11 mouse cellular contexts compared by ENCODE assay signal in the genomic region with DNA sequence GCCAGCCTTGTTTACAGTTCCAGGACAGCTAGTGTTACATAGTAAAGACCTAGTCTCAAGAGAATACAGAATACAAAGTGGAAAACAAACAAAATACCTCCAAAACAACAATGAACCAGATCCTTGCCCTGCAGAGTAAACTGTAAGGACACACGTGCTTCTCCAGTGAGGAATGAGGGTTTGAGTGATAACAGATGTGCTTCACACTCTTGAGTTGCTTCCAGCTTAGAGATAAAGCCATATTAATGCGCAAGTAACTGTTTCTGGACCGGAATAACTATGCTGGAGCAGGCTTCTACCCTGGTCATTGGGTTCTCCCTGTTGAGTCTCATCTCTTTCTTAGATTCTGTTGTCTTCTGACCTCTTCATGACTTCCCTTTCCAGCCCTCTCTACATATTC. TPM values are rescaled to one million over a fixed set of nuclear protein-coding genes. Genes with fewer than 3 reads are reported as not detected.
A peak's percentile ranks its signal among the peaks of the same experiment; 100 is the strongest.
DNase-seq lines count a peak whose midpoint lies in the region; ATAC-seq lines count a peak whose summit lies in the region.
"Had no signal": no experiment of that assay in that cellular context is flagged by ENCODE, and none has a peak within 500 bp of the region (broad histone marks: within the 10 kb centered on the region; RNA-seq: fewer than 3 reads in every experiment).

No protein-coding gene starts in this region.

- ATAC-seq in heart, embryonic 13.5 days (ENCODE audit: extremely low read depth, insufficient number of reproducible peaks, low FRiP score, low TSS enrichment): no peak
- no peak for ATAC-seq in neural tube, embryonic 11.5 days (ENCODE audit: insufficient read depth, low FRiP score, low TSS enrichment)
- no peak for ATAC-seq in embryonic facial prominence, embryonic 15.5 days (ENCODE audit: insufficient number of reproducible peaks, low FRiP score, low TSS enrichment, low read depth)
- no peak for ATAC-seq in stomach, embryonic 16.5 days (ENCODE audit: insufficient read depth, low FRiP score)

- H3K9me3 ChIP-seq in heart, embryonic 13.5 days: no peaks in the 10 kb centered on the region
- H3K9me3 ChIP-seq in neural tube, embryonic 11.5 days (ENCODE audit: control insufficient read depth, low read length): no peaks in the 10 kb centered on the region
- no peaks in the 10 kb centered on the region for H3K9me3 ChIP-seq in embryonic facial prominence, embryonic 15.5 days (replicated peaks)
- no peaks in the 10 kb centered on the region for H3K9me3 ChIP-seq in stomach, embryonic 16.5 days (replicated peaks; ENCODE audit: control insufficient read depth, low read length)

- no peak overlapping the region for H3K4me3 ChIP-seq in heart, embryonic 13.5 days
- H3K4me3 ChIP-seq in neural tube, embryonic 11.5 days (ENCODE audit: low read depth, low read length): no peak overlapping the region
- no peak overlapping the region for H3K4me3 ChIP-seq in embryonic facial prominence, embryonic 15.5 days (replicated peaks)
- no peak overlapping the region for H3K4me3 ChIP-seq in stomach, embryonic 16.5 days (replicated peaks; ENCODE audit: low read length)

- no peaks in the 10 kb centered on the region for H3K36me3 ChIP-seq in heart, embryonic 13.5 days
- H3K36me3 ChIP-seq in neural tube, embryonic 11.5 days (ENCODE audit: control insufficient read depth, insufficient read depth, low read length): no peaks in the 10 kb centered on the region
- H3K36me3 ChIP-seq in embryonic facial prominence, embryonic 15.5 days: no peaks in the 10 kb centered on the region
- no peaks in the 10 kb centered on the region for H3K36me3 ChIP-seq in stomach, embryonic 16.5 days (ENCODE audit: control insufficient read depth, insufficient read depth, low read length)

- peak overlapping the region; percentile 51 for H3K4me2 ChIP-seq in heart, embryonic 13.5 days
- H3K4me2 ChIP-seq in neural tube, embryonic 11.5 days (ENCODE audit: low read depth): no peak overlapping the region
- no peak overlapping the region for H3K4me2 ChIP-seq in embryonic facial prominence, embryonic 15.5 days (replicated peaks)
- H3K4me2 ChIP-seq in stomach, embryonic 16.5 days (ENCODE audit: low read depth, low read length): peak overlapping the region; percentile 21; the same call in 1 of the 2 replicates

- peak overlapping the region; percentile 86 for H3K27ac ChIP-seq in heart, embryonic 13.5 days (replicated peaks)
- H3K27ac ChIP-seq in neural tube, embryonic 11.5 days (ENCODE audit: low read depth, low read length): 0 out of 2 replicates have a peak overlapping the region, but pooled peaks have one; percentile 1
- H3K27ac ChIP-seq in embryonic facial prominence, embryonic 15.5 days (replicated peaks): peak overlapping the region; percentile 48
- peak overlapping the region; percentile 62 for H3K27ac ChIP-seq in stomach, embryonic 16.5 days (ENCODE audit: low read length)

- no peaks in the 10 kb centered on the region for H3K27me3 ChIP-seq in heart, embryonic 13.5 days (replicated peaks)
- H3K27me3 ChIP-seq in neural tube, embryonic 11.5 days (ENCODE audit: control insufficient read depth, insufficient read depth, low read length): no peaks in the 10 kb centered on the region
- no peaks in the 10 kb centered on the region for H3K27me3 ChIP-seq in embryonic facial prominence, embryonic 15.5 days
- H3K27me3 ChIP-seq in stomach, embryonic 16.5 days (ENCODE audit: control insufficient read depth, insufficient read depth, low read length): no peaks in the 10 kb centered on the region

- peak overlapping the region; percentile 70 for H3K9ac ChIP-seq in heart, embryonic 13.5 days
- H3K9ac ChIP-seq in neural tube, embryonic 11.5 days (ENCODE audit: low read length): no peak overlapping the region
- no peak overlapping the region for H3K9ac ChIP-seq in embryonic facial prominence, embryonic 15.5 days
- H3K9ac ChIP-seq in stomach, embryonic 16.5 days (ENCODE audit: low read length): no peak overlapping the region; the same call in 1 of the 2 replicates

- 16% methylated on average over 3 of the region's 3 CpGs for WGBS in heart, embryonic 13.5 days
- WGBS in neural tube, embryonic 11.5 days: 70% methylated on average over 3 of the region's 3 CpGs
- 47% methylated on average over 3 of the region's 3 CpGs for WGBS in embryonic facial prominence, embryonic 15.5 days
- 45% methylated on average over 3 of the region's 3 CpGs for WGBS in stomach, embryonic 16.5 days

- peaks cover 51% of the 10 kb centered on the region for H3K4me1 ChIP-seq in heart, embryonic 13.5 days
- peaks cover 14% of the 10 kb centered on the region; the same call in 1 of the 2 replicates for H3K4me1 ChIP-seq in neural tube, embryonic 11.5 days (ENCODE audit: control insufficient read depth, insufficient read depth, low read length)
- peaks cover 31% of the 10 kb centered on the region for H3K4me1 ChIP-seq in embryonic facial prominence, embryonic 15.5 days
- peaks cover 37% of the 10 kb centered on the region for H3K4me1 ChIP-seq in stomach, embryonic 16.5 days (ENCODE audit: control insufficient read depth, insufficient read depth, low read length)

- no peak for DNase-seq in heart, adult 8-10 months (ENCODE audit: low spot score)
- DNase-seq in neural tube, embryonic 11.5 days (ENCODE audit: low spot score): no peak
- DNase-seq in neural tube, embryonic 10.5 days (ENCODE audit: extremely low spot score, low spot score): no peak
- no peak for DNase-seq in right cerebral cortex, postnatal 36 days (ENCODE audit: low spot score in 2 of 2)
- DNase-seq in testis, postnatal 14 days (ENCODE audit: low spot score): no peak
- DNase-seq: adrenal gland, postnatal 10 days; cerebellum, postnatal 14 days; retina, postnatal 1 day had no signal

RNA-seq across cellular contexts. Expression of a gene that starts 19.0 kb away (rescaled TPM):
- polyA plus RNA-seq in heart, embryonic 13.5 days (2015; fragmentation: Nextera tagmentation; extraction: Ambion mirVana): 10.5 and 11.2 TPM in 2 replicates
- 10 to 100 TPM; 24.3 to 30.2 (median 28.7) TPM for total RNA-seq in heart, adult 8-10 months (2022)
- 20.0 and 22.4 TPM in 2 replicates for polyA plus RNA-seq in neural tube, embryonic 11.5 days (2014; fragmentation: Nextera tagmentation; extraction: Ambion mirVana)
- polyA plus RNA-seq in embryonic facial prominence, embryonic 15.5 days (2015; fragmentation: Nextera tagmentation; extraction: Ambion mirVana): 13.3 and 14.7 TPM in 2 replicates
- polyA plus RNA-seq in stomach, embryonic 16.5 days (2015; fragmentation: Nextera tagmentation; extraction: Ambion mirVana): 15.7 and 15.9 TPM in 2 replicates

Comparison
In these comparisons a context has a peak if more than half of its experiments do, and no peak if none do; other contexts are left out.
1. H3K27ac ChIP-seq: peak in every context shown above with its lines; median percentile 86 in heart, embryonic 13.5 days; 62 in stomach, embryonic 16.5 days; 48 in embryonic facial prominence, embryonic 15.5 days; 1 in neural tube, embryonic 11.5 days.
2. H3K4me2 ChIP-seq: peak in heart, embryonic 13.5 days (single experiment) and stomach, embryonic 16.5 days (single experiment); none in neural tube, embryonic 11.5 days (single experiment) and embryonic facial prominence, embryonic 15.5 days (single experiment).